9 mouse cellular contexts compared by ENCODE assay signal in genomic region chr11:52002842-52003504, GRCm38 (mm10). TPM values are rescaled to one million over a fixed set of nuclear protein-coding genes. Genes with fewer than 3 reads are reported as not detected.
A peak's percentile ranks its signal among the peaks of the same experiment; 100 is the strongest.
DNase-seq lines count a peak whose midpoint lies in the region; ATAC-seq lines count a peak whose summit lies in the region.
"Had no signal": no experiment of that assay in that cellular context is flagged by ENCODE, and none has a peak within 500 bp of the region (broad histone marks: within the 10 kb centered on the region; RNA-seq: fewer than 3 reads in every experiment).

No protein-coding gene starts in this region.

- H3K27me3 ChIP-seq in erythroblast, embryonic 14.5 days (ENCODE audit: control insufficient read depth) = no peaks in the 10 kb centered on the region
- no peaks in the 10 kb centered on the region for H3K27me3 ChIP-seq in limb, embryonic 15.5 days

- H3K4me1 ChIP-seq in erythroblast, embryonic 14.5 days (ENCODE audit: control insufficient read depth) = peaks cover 54% of the 10 kb centered on the region
- H3K4me1 ChIP-seq in limb, embryonic 15.5 days = peaks cover 22% of the 10 kb centered on the region

- DNase-seq in thymus, postnatal 0 days (ENCODE audit: low spot score) = peak; percentile 12
- no peak for DNase-seq in thymus, postnatal 14 days
- no peak for DNase-seq in cerebellum, adult 11 months
- DNase-seq in layer of hippocampus, postnatal 25 days (ENCODE audit: extremely low spot score in 1 of 2, low spot score in 1 of 2) = no peak
- DNase-seq: right cerebral cortex, postnatal 25 days had no signal

- peak overlapping the region; percentile 96 for H3K27ac ChIP-seq in limb, embryonic 15.5 days

- 73% methylated on average over 13 of the region's 13 CpGs for WGBS in limb, embryonic 15.5 days

- ATAC-seq in erythroblast, adult 5-6 weeks (replicated peaks; ENCODE audit: low FRiP score, poor library complexity, severe bottlenecking) = no peak
- ATAC-seq in limb, embryonic 15.5 days (ENCODE audit: insufficient number of reproducible peaks, low FRiP score, low TSS enrichment, low read depth) = no peak
- no peak for ATAC-seq in granulocyte monocyte progenitor cell, adult 5-6 weeks (replicated peaks; ENCODE audit: poor library complexity, severe bottlenecking)

- peaks cover 1% of the 10 kb centered on the region for H3K36me3 ChIP-seq in erythroblast, embryonic 14.5 days (ENCODE audit: control insufficient read depth)
- no peaks in the 10 kb centered on the region for H3K36me3 ChIP-seq in limb, embryonic 15.5 days

- no peak overlapping the region; the same call in 1 of the 2 replicates for H3K9ac ChIP-seq in limb, embryonic 15.5 days

- H3K4me2 ChIP-seq in limb, embryonic 15.5 days = peak overlapping the region; percentile 60

- peak overlapping the region; percentile 91 for H3K4me3 ChIP-seq in erythroblast, embryonic 14.5 days (replicated peaks)
- H3K4me3 ChIP-seq in limb, embryonic 15.5 days = peak overlapping the region; percentile 90

- no peaks in the 10 kb centered on the region for H3K9me3 ChIP-seq in erythroblast, embryonic 14.5 days (ENCODE audit: control insufficient read depth, low read length)
- no peaks in the 10 kb centered on the region for H3K9me3 ChIP-seq in limb, embryonic 15.5 days

RNA-seq across cellular contexts. Expression of gene Cdkl3, which starts 1.0 kb away (rescaled TPM):
- polyA plus RNA-seq in erythroblast, embryonic 14.5 days (2012) = not detected in 2 replicates
- 1.7 TPM in 1 of 2 replicates, not detected in the other for total RNA-seq in erythroblast, adult 5-6 weeks (2015; ENCODE audit: low replicate concordance)
- total RNA-seq in erythroblast, adult 5-6 weeks (2017; ENCODE audit: low replicate concordance) = 0.98 TPM in 1 of 2 replicates, not detected in the other
- polyA plus RNA-seq in thymus, postnatal 0 days (2015; fragmentation: Nextera tagmentation; extraction: Ambion mirVana) = 9.5 and 12.2 TPM in 2 replicates
- polyA plus RNA-seq in limb, embryonic 15.5 days (2015; fragmentation: Nextera tagmentation; extraction: Ambion mirVana) = 7.2 and 10.2 TPM in 2 replicates
- total RNA-seq in layer of hippocampus, postnatal 25 days (2021) = 10 to 100 TPM; 14.2 to 17.3 TPM
- 2.5 and 5.2 TPM in 2 replicates for total RNA-seq in granulocyte monocyte progenitor cell, adult 5-6 weeks (2014; fragmentation: Nextera tagmentation)
- 3.5 and 8.1 TPM in 2 replicates for total RNA-seq in granulocyte monocyte progenitor cell, adult 5-6 weeks (2017)

RNA-seq across cellular contexts. Expression of gene Ube2b, which starts 2.4 kb away (rescaled TPM):
- 31.1 and 40.0 TPM in 2 replicates for polyA plus RNA-seq in erythroblast, embryonic 14.5 days (2012)
- total RNA-seq in erythroblast, adult 5-6 weeks (2015; ENCODE audit: low replicate concordance) = 430 and 441 TPM in 2 replicates
- 422 and 539 TPM in 2 replicates for total RNA-seq in erythroblast, adult 5-6 weeks (2017; ENCODE audit: low replicate concordance)
- 287 and 292 TPM in 2 replicates for polyA plus RNA-seq in thymus, postnatal 0 days (2015; fragmentation: Nextera tagmentation; extraction: Ambion mirVana)
- 237 and 241 TPM in 2 replicates for polyA plus RNA-seq in limb, embryonic 15.5 days (2015; fragmentation: Nextera tagmentation; extraction: Ambion mirVana)
- 100 to 1,000 TPM; 187 to 191 TPM for total RNA-seq in layer of hippocampus, postnatal 25 days (2021)
- total RNA-seq in granulocyte monocyte progenitor cell, adult 5-6 weeks (2014; fragmentation: Nextera tagmentation) = 72.9 and 101 TPM in 2 replicates
- total RNA-seq in granulocyte monocyte progenitor cell, adult 5-6 weeks (2017) = 74.2 and 93.1 TPM in 2 replicates

RNA-seq across cellular contexts. Expression of gene Cdkn2aipnl, which starts 35.5 kb away (rescaled TPM):
- polyA plus RNA-seq in erythroblast, embryonic 14.5 days (2012) = 1.8 and 2.1 TPM in 2 replicates
- 18.4 and 25.9 TPM in 2 replicates for total RNA-seq in erythroblast, adult 5-6 weeks (2015; ENCODE audit: low replicate concordance)
- total RNA-seq in erythroblast, adult 5-6 weeks (2017; ENCODE audit: low replicate concordance) = 13.8 and 16.7 TPM in 2 replicates
- polyA plus RNA-seq in thymus, postnatal 0 days (2015; fragmentation: Nextera tagmentation; extraction: Ambion mirVana) = 177 and 196 TPM in 2 replicates
- 79.2 and 83.8 TPM in 2 replicates for polyA plus RNA-seq in limb, embryonic 15.5 days (2015; fragmentation: Nextera tagmentation; extraction: Ambion mirVana)
- total RNA-seq in layer of hippocampus, postnatal 25 days (2021) = 10 to 100 TPM; 32.7 to 35.0 TPM
- total RNA-seq in granulocyte monocyte progenitor cell, adult 5-6 weeks (2014; fragmentation: Nextera tagmentation) = 70.1 and 81.1 TPM in 2 replicates
- 70.1 and 72.9 TPM in 2 replicates for total RNA-seq in granulocyte monocyte progenitor cell, adult 5-6 weeks (2017)
